Mouse (Mus musculus): Measurements from ENCODE around the gene Ccdc85b. TPM values are rescaled to one million over a fixed set of nuclear protein-coding genes. Genes with fewer than 3 reads are reported as not detected.

Gene Ccdc85b
- total and polyA plus RNA-seq, 2 experiments from 2014 or later = 15.6 to 19.4 TPM

- Histone ChIP-seq H3K4me3 (ENCODE audit: low read depth, low read length) (peak within 1 kb of the TSS; percentile 70), H3K27ac (ENCODE audit: low read depth, low read length) (peak within 1 kb of the TSS; percentile 86), H3K27me3 (ENCODE audit: insufficient read depth, low read length) (no peaks in the 10 kb centered on the region), H3K36me3 (ENCODE audit: insufficient read depth, low read length) (peaks cover 33% of the 10 kb centered on the region), H3K9me3 (ENCODE audit: low read length) (no peaks in the 10 kb centered on the region), H3K4me1 (ENCODE audit: insufficient read depth, low read length) (peaks cover 20% of the 10 kb centered on the region), H3K9ac (replicated peaks; ENCODE audit: low read length, poor library complexity, severe bottlenecking) (peak within 1 kb of the TSS; percentile 95), H3K4me2 (ENCODE audit: low read depth, low read length, poor library complexity, severe bottlenecking) (peak within 1 kb of the TSS; percentile 81)
- DNase-seq (ENCODE audit: low spot score) (peak; percentile 97), ATAC-seq (ENCODE audit: low FRiP score) (peak; percentile 89)
- under 1% methylated on average over 46 of the region's 87 CpGs for WGBS
- no peak for TF ChIP-seq CTCF (IDR thresholded peaks at IDR 0.05)
These were observed 32.6 kb downstream of the Ccdc85b start, which contains the start of the genes Drap1 and AI837181 for GRCm38 (mm10) chr19:5424782-5425741. Gene Drap1, minus strand, starts transcription at chr19:5424979. Gene AI837181, plus strand, starts transcription at chr19:5425144.

- no peaks in the 10 kb centered on the region for H3K9me3 ChIP-seq (ENCODE audit: low read length)
- WGBS = under 1% methylated on average over 34 of the region's 48 CpGs
- H3K4me3 ChIP-seq (ENCODE audit: low read depth, low read length) = peak overlapping the region; percentile 70
- peak overlapping the region; percentile 95 for H3K9ac ChIP-seq (replicated peaks; ENCODE audit: low read length, poor library complexity, severe bottlenecking)
- peaks cover 20% of the 10 kb centered on the region for H3K4me1 ChIP-seq (ENCODE audit: insufficient read depth, low read length)
- DNase-seq (ENCODE audit: low spot score) (peak; percentile 66), ATAC-seq (ENCODE audit: low FRiP score) (peak; percentile 48)
- TF ChIP-seq CTCF (IDR thresholded peaks at IDR 0.05) = peak; percentile 30; the same call in 1 of the 2 replicates
- H3K27me3 ChIP-seq (ENCODE audit: insufficient read depth, low read length) = no peaks in the 10 kb centered on the region
- peak overlapping the region; percentile 81 for H3K4me2 ChIP-seq (ENCODE audit: low read depth, low read length, poor library complexity, severe bottlenecking)
- H3K27ac ChIP-seq (ENCODE audit: low read depth, low read length) = peak overlapping the region; percentile 86
- peaks cover 36% of the 10 kb centered on the region for H3K36me3 ChIP-seq (ENCODE audit: insufficient read depth, low read length)
These were observed 33.5 kb downstream of the Ccdc85b start for GRCm38 (mm10) chr19:5424092-5424781.

- peak overlapping the region; percentile 70 for H3K4me3 ChIP-seq (ENCODE audit: low read depth, low read length)
- peaks cover 20% of the 10 kb centered on the region for H3K4me1 ChIP-seq (ENCODE audit: insufficient read depth, low read length)
- TF ChIP-seq CTCF (IDR thresholded peaks at IDR 0.05) = no peak
- H3K27me3 ChIP-seq (ENCODE audit: insufficient read depth, low read length) = no peaks in the 10 kb centered on the region
- ATAC-seq (ENCODE audit: low FRiP score) = no peak
- 59% methylated on average over 12 of the region's 12 CpGs for WGBS
- no peak for DNase-seq (ENCODE audit: low spot score)
- H3K4me2 ChIP-seq (ENCODE audit: low read depth, low read length, poor library complexity, severe bottlenecking) = peak overlapping the region; percentile 81
- no peaks in the 10 kb centered on the region for H3K9me3 ChIP-seq (ENCODE audit: low read length)
- H3K27ac ChIP-seq (ENCODE audit: low read depth, low read length) = peak overlapping the region; percentile 86
- peaks cover 36% of the 10 kb centered on the region for H3K36me3 ChIP-seq (ENCODE audit: insufficient read depth, low read length)
- peak overlapping the region; percentile 95 for H3K9ac ChIP-seq (replicated peaks; ENCODE audit: low read length, poor library complexity, severe bottlenecking)
These were observed 34.1 kb downstream of the Ccdc85b start for GRCm38 (mm10) chr19:5423561-5423960.

GRCm38 (mm10) chr19:5422895-5423443 is 34.7 kb downstream of the Ccdc85b start:
- H3K9me3 ChIP-seq (ENCODE audit: low read length) = no peaks in the 10 kb centered on the region
- peak overlapping the region; percentile 81 for H3K4me2 ChIP-seq (ENCODE audit: low read depth, low read length, poor library complexity, severe bottlenecking)
- 68% methylated on average over 9 of the region's 9 CpGs for WGBS
- peaks cover 42% of the 10 kb centered on the region for H3K36me3 ChIP-seq (ENCODE audit: insufficient read depth, low read length)
- ATAC-seq (ENCODE audit: low FRiP score) = no peak
- H3K4me3 ChIP-seq (ENCODE audit: low read depth, low read length) = peak overlapping the region; percentile 70; the same call in 1 of the 2 replicates
- no peak for DNase-seq (ENCODE audit: low spot score)
- H3K9ac ChIP-seq (replicated peaks; ENCODE audit: low read length, poor library complexity, severe bottlenecking) = 0 out of 2 replicates have a peak overlapping the region, but pooled peaks have one; percentile 95
- TF ChIP-seq CTCF (IDR thresholded peaks at IDR 0.05) = no peak
- peaks cover 20% of the 10 kb centered on the region for H3K4me1 ChIP-seq (ENCODE audit: insufficient read depth, low read length)
- H3K27ac ChIP-seq (ENCODE audit: low read depth, low read length) = no peak overlapping the region
- no peaks in the 10 kb centered on the region for H3K27me3 ChIP-seq (ENCODE audit: insufficient read depth, low read length)

GRCm38 (mm10) chr19:5422267-5422666 is 35.4 kb downstream of the Ccdc85b start:
- H3K4me2 ChIP-seq (ENCODE audit: low read depth, low read length, poor library complexity, severe bottlenecking) = no peak overlapping the region
- H3K27ac ChIP-seq (ENCODE audit: low read depth, low read length) = no peak overlapping the region
- no peak for DNase-seq (ENCODE audit: low spot score)
- peaks cover 42% of the 10 kb centered on the region for H3K36me3 ChIP-seq (ENCODE audit: insufficient read depth, low read length)
- no peak for ATAC-seq (ENCODE audit: low FRiP score)
- H3K9ac ChIP-seq (replicated peaks; ENCODE audit: low read length, poor library complexity, severe bottlenecking) = no peak overlapping the region
- peaks cover 20% of the 10 kb centered on the region for H3K4me1 ChIP-seq (ENCODE audit: insufficient read depth, low read length)
- 89% methylated on average over 10 of the region's 10 CpGs for WGBS
- no peak overlapping the region for H3K4me3 ChIP-seq (ENCODE audit: low read depth, low read length)
- TF ChIP-seq CTCF (IDR thresholded peaks at IDR 0.05) = no peak
- H3K9me3 ChIP-seq (ENCODE audit: low read length) = no peaks in the 10 kb centered on the region
- H3K27me3 ChIP-seq (ENCODE audit: insufficient read depth, low read length) = no peaks in the 10 kb centered on the region
